Mouse (Mus musculus) limb, embryonic 13.5 days (tissue): ENCODE results near the gene Elk3. TPM values are rescaled to one million over a fixed set of nuclear protein-coding genes. Genes with fewer than 3 reads are reported as not detected.

Experiments
- ATAC-seq: fragments of 200-750 bp; cut with Nextera tagmentation; 2 replicates; pipeline ENCODE4 v1.8.0; 2017; ENCODE audit warnings: low read depth, moderate number of reproducible peaks, moderate TSS enrichment; ENCODE audit not compliant: low FRiP score
- H3K27ac ChIP-seq: fragments of 300-500 bp; sonication (generic); 2 replicates; pipeline ENCODE4 v1.5.1; 2015; ENCODE audit warnings: inconsistent platforms, mild to moderate bottlenecking, moderate library complexity
- H3K27me3 ChIP-seq: fragments of 300-500 bp; sonication (generic); 2 replicates; pipeline ENCODE4 v1.6.1; 2015; ENCODE audit warnings: mild to moderate bottlenecking, inconsistent platforms
- H3K36me3 ChIP-seq: fragments of 300-500 bp; sonication (generic); 2 replicates; pipeline ENCODE4 v1.6.1; 2015; ENCODE audit warnings: inconsistent platforms, mild to moderate bottlenecking, moderate library complexity
- H3K4me1 ChIP-seq: fragments of 300-500 bp; sonication (generic); 2 replicates; pipeline ENCODE4 v1.6.1; 2015; ENCODE audit warnings: inconsistent platforms
- H3K4me2 ChIP-seq: fragments of 300-500 bp; sonication (generic); replicated peaks from 2 replicates; pipeline ENCODE4 v1.6.1; 2015; ENCODE audit warnings: inconsistent platforms, mild to moderate bottlenecking, moderate library complexity
- H3K4me3 ChIP-seq: fragments of 300-500 bp; sonication (generic); 2 replicates; pipeline ENCODE4 v1.5.1; 2015; ENCODE audit warnings: moderate library complexity, mild to moderate bottlenecking, inconsistent platforms
- H3K9ac ChIP-seq: fragments of 300-500 bp; sonication (generic); 2 replicates; pipeline ENCODE4 v1.6.1; 2015; ENCODE audit warnings: mild to moderate bottlenecking, inconsistent platforms
- H3K9me3 ChIP-seq: fragments of 300-500 bp; sonication (generic); 2 replicates; pipeline ENCODE4 v1.6.1; 2016; ENCODE audit warnings: inconsistent platforms
- WGBS: fragments of 180-500 bp; shearing (Covaris S2); methylation state at CpG from one replicate; pipeline ENCODE4 v1.1.7; 2015; 5-methylcytosine and 5-hydroxymethylcytosine counted together
- polyA plus RNA-seq: library from polyadenylated mRNA; unstranded; fragments of >200 nt; fragmentation: Nextera tagmentation; extraction: Ambion mirVana; gene quantifications from 2 replicates; pipeline ENCODE4 v1.2.1, GENCODE M21; 2015

The Elk3 gene
- polyA plus RNA-seq, 1 experiment from 2014 or later: 48.6 TPM

DNA sequence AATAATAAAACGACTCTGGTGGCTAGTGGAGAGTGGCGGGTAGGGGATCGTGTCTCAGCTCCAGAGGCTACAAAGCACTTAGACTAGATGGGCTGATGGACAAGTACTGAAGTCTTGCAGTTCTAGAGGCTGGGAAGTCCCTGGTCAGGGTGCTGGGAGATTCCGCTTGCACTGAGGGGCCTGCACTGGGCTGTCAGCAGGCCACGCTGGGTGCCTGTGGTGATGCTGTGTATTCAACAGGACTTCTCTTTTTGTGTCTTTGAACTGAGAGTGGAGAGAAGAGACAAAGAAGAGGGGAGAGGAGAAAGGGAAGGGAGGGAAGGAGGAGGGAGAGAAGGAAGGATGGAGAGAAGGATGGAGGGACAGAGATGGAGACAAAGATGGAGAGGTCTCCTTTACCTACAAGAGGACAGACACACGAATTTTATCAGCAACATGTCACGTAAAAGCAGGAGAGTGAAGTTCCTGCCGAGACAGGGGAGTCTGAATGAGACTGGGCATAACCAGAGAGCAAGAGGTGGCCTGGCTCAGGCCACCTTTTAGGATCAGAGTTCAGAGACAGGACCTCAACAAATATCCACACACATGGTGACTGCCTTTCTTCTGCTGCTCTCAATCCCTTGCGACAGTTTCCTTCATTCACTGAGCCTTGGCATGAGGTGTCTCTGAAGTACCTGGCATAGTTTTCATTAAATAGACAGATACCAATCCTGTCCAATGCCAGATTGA lies 35.4 kb upstream of the Elk3 start:
- Histone ChIP-seq H3K4me3 (no peak overlapping the region), H3K9ac (no peak overlapping the region), H3K4me1 (peaks cover 17% of the 10 kb centered on the region), H3K27me3 (no peaks in the 10 kb centered on the region), H3K27ac (no peak overlapping the region), H3K4me2 (no peak overlapping the region), H3K9me3 (no peaks in the 10 kb centered on the region), H3K36me3 (no peaks in the 10 kb centered on the region)
- no peak for ATAC-seq
- WGBS: 78% methylated on average over 9 of the region's 9 CpGs

DNA sequence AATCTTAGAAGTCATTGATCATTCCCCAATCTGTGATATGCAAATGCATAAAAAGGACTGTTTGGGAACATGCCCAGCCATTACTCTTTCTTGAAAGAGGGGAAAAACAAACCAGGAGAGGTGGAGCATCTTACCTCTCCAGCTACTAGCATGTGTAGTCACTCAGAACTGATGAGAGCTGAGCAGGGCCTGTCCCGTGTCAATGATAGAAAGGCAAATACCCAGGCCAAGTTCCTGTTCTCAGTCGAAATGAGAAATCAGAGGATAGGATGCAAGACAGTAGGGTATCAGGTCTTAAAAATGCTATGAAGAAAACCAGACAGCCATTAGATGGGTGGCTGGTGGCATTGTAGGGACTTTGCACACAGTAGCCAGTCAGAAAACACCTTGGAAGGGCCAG lies 34.6 kb upstream of the Elk3 start:
- no peak overlapping the region for H3K4me2 ChIP-seq
- WGBS: 68% methylated on average over 2 of the region's 2 CpGs
- no peak overlapping the region for H3K4me3 ChIP-seq
- peaks cover 17% of the 10 kb centered on the region for H3K4me1 ChIP-seq
- H3K9ac ChIP-seq: no peak overlapping the region
- H3K36me3 ChIP-seq: no peaks in the 10 kb centered on the region
- H3K27ac ChIP-seq: no peak overlapping the region
- no peaks in the 10 kb centered on the region for H3K27me3 ChIP-seq
- no peak for ATAC-seq
- 0 out of 2 replicates have a peak, but pooled peaks cover 4% of the 10 kb centered on the region for H3K9me3 ChIP-seq

DNA sequence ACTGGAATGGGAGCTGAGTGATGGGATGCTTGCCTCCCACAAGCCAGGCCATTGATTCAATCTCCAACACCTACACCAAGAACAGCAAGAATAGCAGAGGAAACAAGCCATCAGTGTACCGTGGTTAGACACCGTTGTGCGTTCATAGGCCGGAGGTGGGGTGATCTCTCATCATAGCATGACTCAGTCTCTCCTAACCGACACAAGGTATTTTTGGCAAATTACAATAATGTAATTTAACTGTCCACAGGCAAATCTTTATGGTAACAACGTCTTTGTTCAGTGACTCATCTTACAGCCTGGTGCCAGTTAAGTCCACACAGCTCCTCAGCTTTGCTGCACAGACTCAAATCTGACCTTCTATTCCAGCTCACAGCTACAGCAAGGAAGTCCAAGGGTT lies 32.5 kb upstream of the Elk3 start:
- H3K9ac ChIP-seq: no peak overlapping the region
- H3K27ac ChIP-seq: no peak overlapping the region
- no peaks in the 10 kb centered on the region for H3K36me3 ChIP-seq
- H3K4me3 ChIP-seq: no peak overlapping the region
- 93% methylated on average over 6 of the region's 6 CpGs for WGBS
- 0 out of 2 replicates have a peak, but pooled peaks cover 7% of the 10 kb centered on the region for H3K9me3 ChIP-seq
- peaks cover 16% of the 10 kb centered on the region for H3K4me1 ChIP-seq
- no peaks in the 10 kb centered on the region for H3K27me3 ChIP-seq
- no peak for ATAC-seq
- H3K4me2 ChIP-seq: no peak overlapping the region

DNA sequence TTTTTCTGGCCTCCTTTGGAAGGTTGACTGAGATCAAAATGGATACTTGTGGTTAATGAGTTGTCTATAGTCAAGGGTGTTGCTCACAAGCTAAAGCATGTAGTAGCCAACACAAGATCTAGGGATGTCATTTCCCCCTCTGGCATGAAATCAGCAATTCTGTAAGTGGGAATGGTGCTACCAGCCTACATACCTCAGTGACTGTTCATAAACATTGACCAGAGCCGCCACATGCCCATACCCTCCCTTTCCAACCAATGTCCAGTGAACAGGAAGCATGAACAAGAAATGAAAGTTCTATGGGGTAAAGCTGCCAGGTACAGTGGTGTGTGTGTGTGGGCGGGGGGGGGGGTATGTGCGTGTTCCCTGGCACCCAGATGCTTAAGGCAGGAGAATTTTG lies 32.1 kb upstream of the Elk3 start:
- Histone ChIP-seq H3K4me1 (peaks cover 11% of the 10 kb centered on the region), H3K27ac (no peak overlapping the region), H3K4me3 (no peak overlapping the region), H3K27me3 (no peaks in the 10 kb centered on the region), H3K36me3 (no peaks in the 10 kb centered on the region), H3K4me2 (no peak overlapping the region), H3K9ac (no peak overlapping the region), H3K9me3 (0 out of 2 replicates have a peak, but pooled peaks cover 7% of the 10 kb centered on the region)
- ATAC-seq: no peak
- 86% methylated on average over 3 of the region's 3 CpGs for WGBS

DNA sequence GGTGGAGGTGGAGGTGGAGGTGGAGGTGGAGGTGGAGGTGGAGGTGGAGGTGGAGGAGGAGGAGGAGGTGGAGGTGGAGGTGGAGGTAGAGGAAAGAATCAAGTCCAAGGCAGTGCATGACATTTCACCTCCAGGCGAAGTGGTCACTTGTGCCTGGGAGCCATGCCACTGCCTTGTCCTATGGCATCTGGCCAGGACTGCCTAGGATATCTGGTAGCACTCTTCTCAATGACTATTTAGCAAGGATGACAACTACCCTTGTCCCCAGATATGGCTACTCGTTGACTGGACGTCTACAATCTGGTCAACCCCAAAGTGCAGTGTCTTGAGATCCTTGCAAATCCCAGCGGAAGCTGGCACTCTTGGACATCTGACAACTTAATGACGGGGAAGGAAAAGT lies 27.6 kb upstream of the Elk3 start:
- H3K4me1 ChIP-seq: no peaks in the 10 kb centered on the region
- no peak overlapping the region for H3K27ac ChIP-seq
- no peaks in the 10 kb centered on the region for H3K36me3 ChIP-seq
- 0 out of 2 replicates have a peak, but pooled peaks cover 7% of the 10 kb centered on the region for H3K9me3 ChIP-seq
- H3K9ac ChIP-seq: no peak overlapping the region
- no peak for ATAC-seq
- H3K4me2 ChIP-seq: no peak overlapping the region
- no peaks in the 10 kb centered on the region for H3K27me3 ChIP-seq
- 84% methylated on average over 5 of the region's 5 CpGs for WGBS
- H3K4me3 ChIP-seq: no peak overlapping the region

DNA sequence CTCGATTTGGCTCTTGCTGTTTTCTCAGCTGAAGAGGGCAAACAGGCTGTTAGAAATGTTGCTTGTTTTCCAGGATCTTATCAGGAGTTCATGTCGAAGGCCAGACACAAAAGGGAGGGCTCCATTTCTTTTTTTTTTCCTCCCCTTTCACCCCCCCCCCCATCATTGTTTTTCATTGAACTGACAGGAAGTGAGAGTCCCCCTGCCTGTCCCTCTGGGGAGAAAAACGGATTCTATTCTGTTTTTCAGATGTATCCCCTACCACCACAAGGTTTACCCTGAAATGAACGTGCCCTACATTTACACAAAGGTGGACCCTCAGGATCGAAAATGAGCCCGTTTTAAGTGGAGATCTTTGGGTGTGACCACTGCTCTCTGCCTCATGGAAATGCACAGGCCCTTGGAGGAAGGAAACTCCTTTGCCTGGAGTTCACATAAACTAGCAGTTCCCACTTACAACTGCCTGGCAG lies 25.6 kb upstream of the Elk3 start:
- no peak for ATAC-seq
- Histone ChIP-seq H3K36me3 (no peaks in the 10 kb centered on the region), H3K4me2 (no peak overlapping the region), H3K27me3 (no peaks in the 10 kb centered on the region), H3K9me3 (0 out of 2 replicates have a peak, but pooled peaks cover 7% of the 10 kb centered on the region), H3K27ac (0 out of 2 replicates have a peak overlapping the region, but pooled peaks have one; percentile 15), H3K9ac (no peak overlapping the region), H3K4me1 (no peaks in the 10 kb centered on the region), H3K4me3 (no peak overlapping the region)
- 75% methylated on average over 6 of the region's 6 CpGs for WGBS

DNA sequence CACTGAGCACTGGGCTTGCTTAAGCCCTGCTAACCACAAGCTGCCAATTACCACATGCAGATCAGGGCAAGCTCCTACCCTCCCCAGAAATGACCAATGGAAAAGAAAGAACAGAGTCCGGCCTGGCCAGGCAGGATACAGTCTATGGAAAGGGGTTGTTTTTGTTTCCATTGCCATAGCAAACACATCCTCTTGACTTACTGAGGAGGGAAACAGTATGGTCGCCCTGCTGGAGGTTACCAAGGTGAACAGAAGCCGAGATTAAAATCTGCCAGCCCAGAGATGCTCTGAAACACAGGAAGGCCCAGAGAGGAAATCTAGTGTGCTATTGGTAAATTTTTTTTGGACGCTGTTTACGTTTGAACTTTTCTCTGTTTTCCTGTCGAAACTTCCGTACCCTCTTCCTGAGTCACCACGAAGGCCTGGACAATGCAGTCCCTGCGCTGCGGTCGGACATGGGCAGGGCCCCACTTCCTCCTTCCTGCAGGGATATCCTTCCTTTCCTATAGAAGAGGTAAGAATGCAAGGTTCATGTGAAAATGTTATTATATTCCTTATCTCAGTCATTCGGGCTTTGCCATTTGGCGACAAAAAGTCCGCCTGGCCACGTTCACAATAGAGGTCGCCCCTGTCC lies 25.0 kb upstream of the Elk3 start:
- Histone ChIP-seq H3K36me3 (no peaks in the 10 kb centered on the region), H3K27me3 (no peaks in the 10 kb centered on the region), H3K9me3 (0 out of 2 replicates have a peak, but pooled peaks cover 7% of the 10 kb centered on the region), H3K4me2 (no peak overlapping the region), H3K9ac (no peak overlapping the region), H3K4me3 (no peak overlapping the region), H3K27ac (no peak overlapping the region), H3K4me1 (no peaks in the 10 kb centered on the region)
- peak; percentile 51; the same call in 1 of the 2 replicates for ATAC-seq
- WGBS: 87% methylated on average over 16 of the region's 16 CpGs

DNA sequence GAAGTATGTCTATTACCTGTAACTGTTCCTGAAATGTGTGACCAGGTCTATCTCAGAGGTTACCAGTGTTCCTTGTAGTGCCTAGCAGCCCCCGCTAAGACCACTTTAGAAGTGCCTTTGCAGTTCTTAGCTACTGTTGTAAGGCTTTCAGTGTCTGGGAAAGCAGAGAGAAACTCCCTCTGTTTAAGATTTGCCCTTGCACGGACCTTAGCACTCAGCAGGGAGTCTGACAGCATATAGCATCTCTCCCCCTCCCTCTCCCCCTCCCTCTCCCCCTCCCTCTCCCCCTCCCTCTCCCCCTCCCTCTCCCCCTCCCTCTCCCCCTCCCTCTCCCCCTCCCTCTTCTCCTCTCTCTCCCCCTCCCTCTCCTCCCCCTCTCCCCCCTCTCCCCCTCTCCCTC lies 24.1 kb upstream of the Elk3 start:
- H3K4me2 ChIP-seq: no peak overlapping the region
- no peaks in the 10 kb centered on the region for H3K36me3 ChIP-seq
- no peaks in the 10 kb centered on the region for H3K27me3 ChIP-seq
- H3K9me3 ChIP-seq: no peaks in the 10 kb centered on the region
- WGBS: 52% methylated on average over 2 of the region's 2 CpGs
- no peaks in the 10 kb centered on the region for H3K4me1 ChIP-seq
- no peak overlapping the region for H3K9ac ChIP-seq
- H3K27ac ChIP-seq: no peak overlapping the region
- ATAC-seq: no peak
- H3K4me3 ChIP-seq: no peak overlapping the region

DNA sequence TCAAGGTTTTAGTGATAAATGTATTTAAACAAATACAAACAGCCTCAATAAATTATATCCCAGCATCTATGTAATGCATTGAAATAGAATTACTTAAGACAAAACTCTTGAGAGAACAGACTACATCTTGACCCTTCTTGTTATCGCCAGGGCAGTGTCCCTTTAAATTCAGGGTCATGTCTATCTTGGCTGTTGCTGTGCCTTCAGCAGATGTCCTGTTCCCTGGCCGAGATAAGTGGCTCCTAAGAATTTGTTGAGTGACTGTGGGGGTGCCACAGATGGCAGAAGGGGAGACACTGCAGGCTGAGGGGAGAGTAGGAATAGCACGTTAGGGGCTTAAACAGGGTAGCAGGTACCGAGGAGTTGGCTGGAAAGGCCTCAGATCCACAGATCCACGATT lies 22.3 kb upstream of the Elk3 start:
- no peak for ATAC-seq
- Histone ChIP-seq H3K4me2 (no peak overlapping the region), H3K9ac (no peak overlapping the region), H3K27ac (no peak overlapping the region), H3K4me1 (no peaks in the 10 kb centered on the region), H3K9me3 (no peaks in the 10 kb centered on the region), H3K36me3 (no peaks in the 10 kb centered on the region), H3K4me3 (no peak overlapping the region), H3K27me3 (no peaks in the 10 kb centered on the region)
- 74% methylated on average over 5 of the region's 5 CpGs for WGBS

DNA sequence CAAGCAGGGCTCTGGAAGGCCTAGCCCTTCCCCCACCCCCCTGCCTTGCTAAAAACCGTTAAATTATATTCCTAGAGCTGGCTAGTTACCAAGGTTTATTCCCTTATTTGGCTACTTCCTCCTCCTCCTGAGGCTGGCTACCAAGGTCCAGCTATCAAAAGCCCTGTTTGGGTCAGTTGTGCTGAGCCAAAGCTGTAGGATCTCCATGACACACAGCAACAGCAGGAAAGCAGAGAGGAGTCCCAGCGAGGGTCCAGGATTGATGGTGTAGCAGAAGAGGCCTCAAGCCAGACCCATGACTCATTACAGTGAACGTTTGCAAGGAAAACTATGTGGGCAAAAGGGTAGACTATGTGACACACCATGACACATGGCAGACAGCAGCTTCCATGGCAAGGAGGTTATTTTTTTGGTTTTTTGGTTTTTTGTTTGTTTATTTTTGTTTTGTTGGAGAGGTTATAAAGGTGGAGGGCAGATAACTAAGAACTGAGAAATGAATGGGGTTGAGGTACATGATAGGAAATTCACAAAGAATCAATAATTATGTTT lies 21.4 kb upstream of the Elk3 start:
- Histone ChIP-seq H3K4me2 (no peak overlapping the region), H3K27ac (no peak overlapping the region), H3K36me3 (no peaks in the 10 kb centered on the region), H3K4me3 (no peak overlapping the region), H3K9ac (no peak overlapping the region), H3K27me3 (no peaks in the 10 kb centered on the region), H3K9me3 (no peaks in the 10 kb centered on the region), H3K4me1 (no peaks in the 10 kb centered on the region)
- no peak for ATAC-seq
- WGBS: 47% methylated on average over 3 of the region's 3 CpGs

DNA sequence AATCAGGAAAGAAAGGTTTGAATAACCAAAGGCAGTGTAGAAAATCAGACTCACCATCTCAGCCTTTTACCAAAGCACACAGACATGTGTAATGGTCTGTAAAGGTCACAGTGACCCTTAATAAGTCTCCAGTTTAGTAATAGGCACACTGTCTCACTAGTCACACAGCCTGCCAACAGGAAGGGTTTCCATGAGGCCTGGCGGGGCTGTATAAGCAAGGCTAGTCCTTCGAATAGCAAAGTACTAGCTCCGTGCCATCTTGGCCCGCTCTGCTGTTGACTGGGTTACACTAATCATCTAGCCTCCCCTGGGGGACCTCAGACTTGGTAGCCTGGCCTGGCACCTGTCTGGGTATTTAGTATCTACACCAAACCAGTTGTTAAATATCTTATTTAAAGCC lies 20.6 kb upstream of the Elk3 start:
- no peaks in the 10 kb centered on the region for H3K36me3 ChIP-seq
- H3K27ac ChIP-seq: no peak overlapping the region
- H3K4me2 ChIP-seq: no peak overlapping the region
- no peak overlapping the region for H3K4me3 ChIP-seq
- no peak for ATAC-seq
- no peak overlapping the region for H3K9ac ChIP-seq
- peaks cover 7% of the 10 kb centered on the region for H3K4me1 ChIP-seq
- 82% methylated on average over 4 of the region's 4 CpGs for WGBS
- H3K27me3 ChIP-seq: no peaks in the 10 kb centered on the region
- no peaks in the 10 kb centered on the region for H3K9me3 ChIP-seq

DNA sequence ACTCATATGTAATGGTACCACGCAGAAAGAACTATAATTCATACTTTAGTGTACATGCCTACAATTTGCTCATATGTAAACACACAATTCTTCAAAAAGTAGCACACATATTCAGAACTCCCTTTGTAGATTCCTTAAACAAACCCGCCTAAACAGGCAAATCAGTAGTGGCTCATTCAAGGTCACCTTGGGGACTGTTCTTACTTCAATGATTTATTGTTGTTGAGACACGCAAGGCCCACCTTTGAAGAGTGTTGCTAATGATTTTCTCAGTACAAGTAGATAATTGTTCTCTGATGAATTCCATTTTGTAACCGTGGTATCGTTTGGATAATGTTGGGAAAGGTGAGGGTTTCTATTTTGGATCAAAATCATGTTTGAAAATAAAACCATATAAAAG lies 17.4 kb upstream of the Elk3 start:
- Histone ChIP-seq H3K9me3 (no peaks in the 10 kb centered on the region), H3K4me2 (no peak overlapping the region), H3K27ac (no peak overlapping the region), H3K9ac (no peak overlapping the region), H3K4me3 (no peak overlapping the region), H3K4me1 (peaks cover 23% of the 10 kb centered on the region), H3K27me3 (no peaks in the 10 kb centered on the region), H3K36me3 (no peaks in the 10 kb centered on the region)
- WGBS: 65% methylated on average over 5 of the region's 5 CpGs
- ATAC-seq: no peak
